Mouse (Mus musculus) Muller cell, postnatal 12 days (primary cell): Measurements from ENCODE around the gene Slco1c1.
A peak's percentile ranks its signal among the peaks of the same experiment; 100 is the strongest.

Experiments used
- DNase-seq: peaks from one replicate; pipeline ENCODE4 v3.0.0-alpha.2; 2015; ENCODE audit errors: inconsistent ontology term

Gene Slco1c1

GRCm38 (mm10) chr6:141523747-141524640 lies at the start of gene Slco1c1:
TSS of gene Slco1c1 (plus strand) at chr6:141524368.
- no peak for DNase-seq

GRCm38 (mm10) chr6:141474696-141475095 lies 49.5 kb upstream of the Slco1c1 start:
- peak; percentile 54 for DNase-seq

GRCm38 (mm10) chr6:141485302-141486021 lies 38.7 kb upstream of the Slco1c1 start:
- peak; percentile 58 for DNase-seq

GRCm38 (mm10) chr6:141487266-141487665 lies 36.9 kb upstream of the Slco1c1 start:
- peak; percentile 80 for DNase-seq

GRCm38 (mm10) chr6:141488619-141489018 lies 35.5 kb upstream of the Slco1c1 start:
- peak; percentile 16 for DNase-seq

- no peak for DNase-seq
Observed at GRCm38 (mm10) chr6:141494909-141495308, 29.3 kb upstream of the Slco1c1 start.

GRCm38 (mm10) chr6:141495634-141496418 lies 28.3 kb upstream of the Slco1c1 start:
- DNase-seq = peak; percentile 75

- DNase-seq = no peak
Observed at GRCm38 (mm10) chr6:141499511-141499910, 24.7 kb upstream of the Slco1c1 start.

- DNase-seq = no peak
Observed at GRCm38 (mm10) chr6:141501171-141501570, 23.0 kb upstream of the Slco1c1 start.

- no peak for DNase-seq
Observed at GRCm38 (mm10) chr6:141522541-141522940, 1.6 kb upstream of the Slco1c1 start.

- DNase-seq = no peak
Observed at GRCm38 (mm10) chr6:141525787-141526186, 1.6 kb downstream of the Slco1c1 start.

GRCm38 (mm10) chr6:141530865-141531264 lies 6.7 kb downstream of the Slco1c1 start:
- peak; percentile 62 for DNase-seq

- no peak for DNase-seq
Observed at GRCm38 (mm10) chr6:141537298-141537697, 13.1 kb downstream of the Slco1c1 start.

- DNase-seq = no peak
Observed at GRCm38 (mm10) chr6:141541136-141541535, 17.0 kb downstream of the Slco1c1 start.

- DNase-seq = no peak
Observed at GRCm38 (mm10) chr6:141543344-141543743, 19.2 kb downstream of the Slco1c1 start.

GRCm38 (mm10) chr6:141558118-141558517 lies 34.0 kb downstream of the Slco1c1 start:
- no peak for DNase-seq

GRCm38 (mm10) chr6:141567366-141567765 lies 43.2 kb downstream of the Slco1c1 start:
- DNase-seq = no peak

- DNase-seq = peak; percentile 14
Observed at GRCm38 (mm10) chr6:141567852-141568558, 43.8 kb downstream of the Slco1c1 start.

GRCm38 (mm10) chr6:141568559-141568946 lies 44.4 kb downstream of the Slco1c1 start:
- DNase-seq = peak; percentile 2

GRCm38 (mm10) chr6:141576646-141577200 lies 52.6 kb downstream of the Slco1c1 start:
- peak; percentile 52 for DNase-seq
